Mouse (Mus musculus): ENCODE data around the gene Zyx.

Zyx gene

GRCm38 (mm10) chr6:42364607-42365006 lies 15.2 kb downstream of the Zyx start:
- DNase-seq (ENCODE audit: low spot score): no peak

GRCm38 (mm10) chr6:42365215-42365614 lies 15.8 kb downstream of the Zyx start:
- no peak for DNase-seq (ENCODE audit: low spot score)

- peak; percentile 30 for DNase-seq (ENCODE audit: low spot score)
Measured at GRCm38 (mm10) chr6:42369870-42370269, 20.4 kb downstream of the Zyx start.

GRCm38 (mm10) chr6:42370630-42371363 lies 21.4 kb downstream of the Zyx start:
- DNase-seq (ENCODE audit: low spot score): peak; percentile 49

GRCm38 (mm10) chr6:42372001-42372400 lies 22.6 kb downstream of the Zyx start:
- DNase-seq (ENCODE audit: low spot score): peak; percentile 43

GRCm38 (mm10) chr6:42372421-42372815 lies 23.0 kb downstream of the Zyx start:
- DNase-seq (ENCODE audit: low spot score): no peak

GRCm38 (mm10) chr6:42372816-42373547 lies 23.6 kb downstream of the Zyx start, which contains the start of gene Epha1:
Gene Epha1, minus strand, starts transcription at chr6:42373268.
- DNase-seq (ENCODE audit: low spot score): peak; percentile 79

GRCm38 (mm10) chr6:42373669-42374430 lies 24.4 kb downstream of the Zyx start:
- DNase-seq (ENCODE audit: low spot score): peak; percentile 41

- no peak for DNase-seq (ENCODE audit: low spot score)
Measured at GRCm38 (mm10) chr6:42374701-42375100, 25.3 kb downstream of the Zyx start.

GRCm38 (mm10) chr6:42375131-42375530 lies 25.7 kb downstream of the Zyx start:
- DNase-seq (ENCODE audit: low spot score): no peak

GRCm38 (mm10) chr6:42376016-42376415 lies 26.6 kb downstream of the Zyx start:
- DNase-seq (ENCODE audit: low spot score): no peak

GRCm38 (mm10) chr6:42376504-42377019 lies 27.1 kb downstream of the Zyx start:
- DNase-seq (ENCODE audit: low spot score): no peak

- DNase-seq (ENCODE audit: low spot score): no peak
Measured at GRCm38 (mm10) chr6:42377280-42377679, 27.9 kb downstream of the Zyx start.

- DNase-seq (ENCODE audit: low spot score): no peak
Measured at GRCm38 (mm10) chr6:42379551-42379950, 30.1 kb downstream of the Zyx start.

- DNase-seq (ENCODE audit: low spot score): peak; percentile 52
Measured at GRCm38 (mm10) chr6:42380416-42381144, 31.1 kb downstream of the Zyx start.

- DNase-seq (ENCODE audit: low spot score): no peak
Measured at GRCm38 (mm10) chr6:42381221-42381620, 31.8 kb downstream of the Zyx start.

- DNase-seq (ENCODE audit: low spot score): no peak
Measured at GRCm38 (mm10) chr6:42381916-42382381, 32.5 kb downstream of the Zyx start.

- DNase-seq (ENCODE audit: low spot score): no peak
Measured at GRCm38 (mm10) chr6:42383360-42383759, 33.9 kb downstream of the Zyx start.

- DNase-seq (ENCODE audit: low spot score): no peak
Measured at GRCm38 (mm10) chr6:42385635-42386034, 36.2 kb downstream of the Zyx start.

GRCm38 (mm10) chr6:42391796-42392330 lies 42.4 kb downstream of the Zyx start:
- DNase-seq (ENCODE audit: low spot score): no peak

Measured in testis, postnatal 10 days (tissue).